In the genomic region with DNA sequence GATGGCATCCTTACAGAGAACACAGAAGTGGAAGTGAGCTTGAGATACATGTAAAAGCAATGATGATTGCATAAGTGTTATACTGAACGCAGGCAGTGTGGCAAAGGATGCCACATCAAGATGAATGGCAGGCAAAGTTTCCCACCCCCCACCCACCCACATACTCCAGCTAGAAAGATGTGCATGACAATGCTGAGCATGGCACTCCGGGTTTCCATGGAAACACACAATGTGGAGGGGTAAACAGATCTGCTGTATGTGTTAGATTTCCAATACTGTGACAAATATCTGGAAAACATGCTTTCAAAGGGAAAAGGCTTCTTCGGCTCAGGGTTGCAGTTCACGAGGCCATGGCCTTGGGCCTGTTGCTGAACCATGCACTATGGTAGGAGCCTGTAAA, we compare ENCODE assay signal across 20 mouse cellular contexts.
DNase-seq lines count a peak whose midpoint lies in the region; ATAC-seq and TF ChIP-seq lines count a peak whose summit lies in the region.
"Had no signal": no experiment of that assay in that cellular context is flagged by ENCODE, and none has a peak within 500 bp of the region (broad histone marks: within the 10 kb centered on the region; RNA-seq: fewer than 3 reads in every experiment).

No protein-coding gene starts in this region.

- no peak overlapping the region for H3K9ac ChIP-seq in hindbrain, postnatal 0 days (replicated peaks; ENCODE audit: low read length)
- H3K9ac ChIP-seq in hindbrain, embryonic 13.5 days = no peak overlapping the region
- H3K9ac ChIP-seq: heart, embryonic 12.5 days; limb, embryonic 13.5 days; liver, embryonic 15.5 days; neural tube, embryonic 13.5 days had no signal

- DNase-seq in embryo, embryonic 11 days = peak; percentile 3
- DNase-seq in embryo, embryonic 10 days (ENCODE audit: low spot score) = no peak
- peak; percentile 50 for DNase-seq in hindbrain, postnatal 0 days (ENCODE audit: low spot score)
- peak; percentile 29 for DNase-seq in right cerebral cortex, adult 18-20 months
- DNase-seq in right cerebral cortex, postnatal 25 days = no peak
- DNase-seq in layer of hippocampus, postnatal 36 days = peak; percentile 28 to 36
- DNase-seq in kidney, adult 8-10 months = no peak
- DNase-seq: cerebellum, adult 11-12 months; cerebellum, postnatal 25 days; kidney, postnatal 4 days; spleen, adult 18-20 months; thymus, adult 2 months had no signal

- H3K27ac ChIP-seq in hindbrain, postnatal 0 days = no peak overlapping the region
- H3K27ac ChIP-seq in hindbrain, embryonic 13.5 days = no peak overlapping the region
- H3K27ac ChIP-seq: embryonic facial prominence, embryonic 10.5 days; limb, embryonic 13.5 days; liver, embryonic 15.5 days; neural tube, embryonic 13.5 days had no signal

- no peak overlapping the region for H3K4me3 ChIP-seq in hindbrain, postnatal 0 days (ENCODE audit: low read length)
- no peak overlapping the region for H3K4me3 ChIP-seq in hindbrain, embryonic 13.5 days
- H3K4me3 ChIP-seq: embryonic facial prominence, embryonic 10.5 days; heart, embryonic 12.5 days; limb, embryonic 13.5 days; liver, embryonic 15.5 days; megakaryocyte, embryonic 14.5 days; neural tube, embryonic 13.5 days had no signal

- H3K27me3 ChIP-seq in hindbrain, postnatal 0 days (ENCODE audit: insufficient read depth, low read length) = no peaks in the 10 kb centered on the region
- no peaks in the 10 kb centered on the region for H3K27me3 ChIP-seq in hindbrain, embryonic 13.5 days
- H3K27me3 ChIP-seq: heart, embryonic 12.5 days; limb, embryonic 13.5 days; liver, embryonic 15.5 days; neural tube, embryonic 13.5 days had no signal

- no peak overlapping the region for H3K4me2 ChIP-seq in hindbrain, postnatal 0 days (ENCODE audit: low read depth, low read length)
- H3K4me2 ChIP-seq in hindbrain, embryonic 13.5 days = no peak overlapping the region
- H3K4me2 ChIP-seq: heart, embryonic 12.5 days; limb, embryonic 13.5 days; liver, embryonic 15.5 days; neural tube, embryonic 13.5 days had no signal

- 0 out of 2 replicates have a peak, but pooled peaks cover under 1% of the 10 kb centered on the region for H3K9me3 ChIP-seq in hindbrain, postnatal 0 days (ENCODE audit: low read length)
- no peaks in the 10 kb centered on the region for H3K9me3 ChIP-seq in hindbrain, embryonic 13.5 days
- H3K9me3 ChIP-seq: embryonic facial prominence, embryonic 10.5 days; heart, embryonic 12.5 days; limb, embryonic 13.5 days; liver, embryonic 15.5 days; megakaryocyte, embryonic 14.5 days; neural tube, embryonic 13.5 days had no signal

- 0 out of 2 replicates have a peak, but pooled peaks have one; percentile 29 for ATAC-seq in hindbrain, postnatal 0 days
- ATAC-seq in hindbrain, embryonic 13.5 days (ENCODE audit: low FRiP score) = no peak
- ATAC-seq: lung, postnatal 0 days had no signal

- H3K36me3 ChIP-seq in hindbrain, postnatal 0 days (ENCODE audit: insufficient read depth, low read length) = no peaks in the 10 kb centered on the region
- H3K36me3 ChIP-seq in hindbrain, embryonic 13.5 days = no peaks in the 10 kb centered on the region
- H3K36me3 ChIP-seq: embryonic facial prominence, embryonic 10.5 days; heart, embryonic 12.5 days; limb, embryonic 13.5 days; liver, embryonic 15.5 days; neural tube, embryonic 13.5 days had no signal

- TF ChIP-seq CTCF in hindbrain, postnatal 0 days (IDR thresholded peaks at IDR 0.05; ENCODE audit: low read depth) = no peak

- WGBS in hindbrain, postnatal 0 days = 42% methylated on average over 4 of the region's 4 CpGs
- 49% methylated on average over 4 of the region's 4 CpGs for WGBS in hindbrain, embryonic 13.5 days

- H3K4me1 ChIP-seq in hindbrain, postnatal 0 days (ENCODE audit: insufficient read depth, low read length) = no peaks in the 10 kb centered on the region
- H3K4me1 ChIP-seq in hindbrain, embryonic 13.5 days (replicated peaks) = peaks cover 15% of the 10 kb centered on the region
- H3K4me1 ChIP-seq: embryonic facial prominence, embryonic 10.5 days; heart, embryonic 12.5 days; limb, embryonic 13.5 days; liver, embryonic 15.5 days; megakaryocyte, embryonic 14.5 days had no signal

Comparison
In these comparisons a context has a peak if more than half of its experiments do, and no peak if none do; other contexts are left out.
1. DNase-seq: peak in embryo, embryonic 11 days (single experiment), hindbrain, postnatal 0 days (single experiment), right cerebral cortex, adult 18-20 months (single experiment) and layer of hippocampus, postnatal 36 days (2 of 2); none in embryo, embryonic 10 days (single experiment), right cerebral cortex, postnatal 25 days (single experiment) and kidney, adult 8-10 months (0 of 2).